Mouse (Mus musculus) T-helper 17 cell (primary cell): ENCODE measurements around the gene Sec62.

Experiments
- in situ Hi-C, 2 experiments: fragments of 300-600 bp; cut with MboI, MseI; formaldehyde crosslinking; loops; 1 replicate in 1 of 2; 2 replicates in 1 of 2; pipeline ENCODE4 v1.15.1; 2025; ENCODE audit warnings: high pct_unique_total_duplicates in 2 of 2

Gene Sec62

DNA sequence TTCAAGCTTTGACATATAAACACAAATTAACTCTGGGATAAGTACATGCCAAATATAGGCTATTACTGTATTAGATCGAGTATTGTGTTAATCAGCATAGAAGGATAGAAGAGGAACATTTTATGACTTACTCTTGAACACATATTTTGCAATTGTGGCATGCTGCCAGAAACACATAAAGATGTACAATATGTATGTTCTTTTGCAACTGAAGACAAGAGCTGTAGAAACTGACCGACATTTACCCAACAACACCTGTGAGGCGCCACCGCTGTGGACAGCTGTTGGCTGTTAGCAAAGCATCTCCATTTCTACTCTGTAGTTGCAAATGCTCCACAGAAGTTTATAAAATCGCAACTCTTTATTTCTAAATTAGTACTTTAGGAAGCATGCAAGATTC, 33.4 kb downstream of the Sec62 start:
- in situ Hi-C loops, result no loop called here

GRCm38 (mm10) chr3:30831848-30832606, 39.4 kb downstream of the Sec62 start:
- in situ Hi-C loops, result no loop called here

DNA sequence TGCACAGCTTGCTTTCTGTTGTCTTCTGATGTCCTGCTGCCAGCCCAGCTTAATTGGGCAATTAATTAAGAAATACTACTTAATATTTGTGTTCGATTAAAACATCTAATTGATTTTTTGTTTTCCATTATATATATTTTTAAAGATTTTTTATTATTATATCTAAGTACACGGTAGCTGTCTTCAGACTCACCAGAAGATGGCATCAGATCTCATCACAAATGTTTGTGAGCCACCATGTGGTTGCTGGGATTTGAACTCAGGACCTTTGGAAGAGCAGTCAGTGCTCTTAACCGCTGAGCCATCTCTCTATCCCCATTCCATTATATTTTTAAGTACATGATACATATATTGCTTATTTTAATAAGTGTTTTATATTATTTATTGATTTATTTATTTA, 40.6 kb downstream of the Sec62 start:
- in situ Hi-C loops, result no loop called here

DNA sequence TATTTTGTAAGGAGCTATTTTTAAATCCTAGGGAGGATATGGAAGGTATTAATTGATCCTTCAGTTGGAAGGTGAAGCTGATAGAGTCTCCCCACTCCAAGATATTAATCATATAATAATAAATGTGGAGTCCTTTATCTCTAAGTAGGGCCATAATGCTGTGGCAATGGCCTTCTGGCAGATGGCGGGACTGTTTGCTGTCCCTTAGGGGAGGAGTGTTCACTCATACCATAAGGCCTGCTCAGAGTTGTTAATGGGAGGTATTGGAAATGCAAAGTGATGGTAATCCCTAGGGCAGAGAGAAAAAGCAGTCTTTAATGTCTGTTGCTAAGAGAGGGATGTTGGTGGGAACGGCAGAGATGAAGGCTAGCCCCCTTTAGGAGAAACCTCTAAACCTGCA, 53.1 kb downstream of the Sec62 start:
- in situ Hi-C loops, result no loop called here

DNA sequence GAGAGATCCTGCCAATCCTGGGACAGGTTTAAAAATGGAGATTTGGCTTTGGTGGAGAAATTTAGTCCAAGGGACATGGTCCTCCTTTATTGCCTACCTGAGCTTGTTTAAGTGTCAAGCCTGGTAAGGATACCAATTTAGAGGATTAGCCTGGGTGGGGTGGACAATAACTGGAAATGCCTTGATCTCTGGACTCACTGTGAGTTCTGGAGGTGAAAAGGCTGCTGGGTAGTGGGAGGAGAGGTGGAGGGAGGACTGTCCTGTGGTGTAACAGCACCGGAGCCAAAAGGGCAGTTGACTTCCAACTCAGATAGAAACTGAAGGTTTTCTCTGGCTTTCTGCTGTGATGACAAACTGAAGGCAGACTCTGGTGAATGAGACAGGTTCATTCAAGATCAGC, 54.7 kb downstream of the Sec62 start:
- in situ Hi-C loops, result no loop called here

- in situ Hi-C loops, result loop anchor here in 1 of 2 experiments (10.0 kb wide), 1 partner anchor 283 kb away; no protein-coding TSS in a partner anchor
These were observed 58.7 kb downstream of the Sec62 start for GRCm38 (mm10) chr3:30851422-30851821.

DNA sequence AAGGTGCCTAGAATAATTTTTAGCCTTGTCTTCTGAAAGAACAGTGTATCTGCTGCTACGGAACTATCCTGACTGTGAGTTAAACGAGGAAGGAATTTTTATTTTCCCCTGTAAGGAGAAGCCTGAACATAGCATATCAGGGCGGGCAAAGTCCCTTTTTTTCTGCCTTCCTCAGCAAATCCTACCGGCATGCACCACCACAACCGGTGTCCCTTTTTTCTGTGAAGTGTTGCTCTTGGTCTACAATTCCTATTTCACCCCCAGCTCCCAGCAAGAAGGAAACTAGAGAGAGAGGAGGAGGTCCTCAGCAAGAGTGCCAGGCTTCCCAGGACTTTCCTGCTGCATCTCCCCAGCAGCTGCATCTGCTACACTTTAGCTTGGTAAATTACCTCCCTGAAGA, 60.9 kb downstream of the Sec62 start:
- in situ Hi-C loops, result loop anchor here in 1 of 2 experiments (10.0 kb wide), 1 partner anchor 281 kb away; no protein-coding TSS in a partner anchor

GRCm38 (mm10) chr3:30855604-30856458, 63.2 kb downstream of the Sec62 start, which contains the start of gene Gpr160:
Gpr160 (plus strand) TSS chr3:30855950.
- in situ Hi-C loops, result loop anchor here in 1 of 2 experiments (10.0 kb wide), 1 partner anchor 279 kb away; no protein-coding TSS in a partner anchor

GRCm38 (mm10) chr3:30859599-30859998, 66.9 kb downstream of the Sec62 start:
- in situ Hi-C loops, result loop anchor here in 1 of 2 experiments (10.0 kb wide), 1 partner anchor 275 kb away; no protein-coding TSS in a partner anchor

DNA sequence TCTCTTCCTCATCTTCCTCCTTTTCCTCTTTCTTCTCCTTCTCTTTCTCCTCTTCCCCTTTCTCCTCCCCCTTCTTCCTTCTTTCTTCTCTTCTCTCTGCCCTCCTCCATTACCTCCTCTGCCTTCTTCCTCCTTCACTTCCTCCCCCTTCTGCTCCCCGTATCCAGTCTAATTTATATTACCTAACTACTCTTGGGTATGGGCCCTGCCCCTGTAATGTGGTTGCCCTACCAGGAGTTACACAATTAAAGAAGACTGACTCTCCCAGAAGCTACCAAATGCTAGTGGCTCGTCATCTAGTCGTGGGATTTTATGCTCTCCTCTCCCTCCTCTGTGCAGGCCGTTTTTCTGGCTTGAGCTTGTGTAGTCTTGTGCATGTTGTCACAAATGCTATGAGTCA, 68.0 kb downstream of the Sec62 start:
- in situ Hi-C loops, result loop anchor here in 1 of 2 experiments (5.0 kb wide), 1 partner anchor 277 kb away; no protein-coding TSS in a partner anchor

DNA sequence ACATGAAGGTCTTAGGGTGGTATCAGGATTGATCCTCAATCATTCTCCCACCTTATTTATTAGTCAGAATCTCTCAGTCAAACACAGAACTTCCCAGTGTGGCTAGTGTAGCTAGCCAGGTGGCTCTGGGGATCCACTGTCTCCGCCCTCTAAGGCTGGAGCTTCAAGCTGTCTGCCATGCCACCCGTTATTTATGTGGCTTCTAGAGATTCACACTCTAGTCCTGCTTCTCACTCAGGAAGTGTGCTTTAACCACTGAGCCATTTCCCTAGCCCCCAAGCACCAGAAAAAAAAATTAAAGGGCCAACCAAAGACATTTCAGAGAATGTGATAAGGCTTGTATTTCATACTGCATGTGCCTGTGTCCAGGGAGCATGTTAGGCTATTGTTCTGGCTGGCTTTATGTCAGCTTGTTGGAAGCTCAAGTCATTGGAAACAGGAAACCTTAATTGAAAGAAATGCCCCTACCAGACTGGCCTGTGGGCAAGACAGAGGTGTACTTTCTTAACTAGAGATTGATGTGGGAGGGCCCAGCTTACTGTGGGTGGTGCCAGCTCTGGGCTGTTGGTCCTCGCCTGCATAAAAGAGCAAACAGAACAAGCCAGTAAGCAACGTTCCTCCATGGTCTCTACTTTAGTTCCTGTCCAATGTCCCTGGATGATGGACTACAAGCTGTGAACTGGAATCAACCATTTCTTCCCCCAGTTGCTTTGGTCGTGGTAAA, 71.2 kb downstream of the Sec62 start:
- in situ Hi-C loops, result loop anchor here in 1 of 2 experiments (5.0 kb wide), 1 partner anchor 273 kb away; no protein-coding TSS in a partner anchor

- in situ Hi-C loops, result loop anchor here in 1 of 2 experiments (5.0 kb wide), 1 partner anchor 273 kb away; no protein-coding TSS in a partner anchor
These were observed 72.0 kb downstream of the Sec62 start for GRCm38 (mm10) chr3:30864640-30865039.

GRCm38 (mm10) chr3:30868176-30868575, 75.5 kb downstream of the Sec62 start:
- in situ Hi-C loops, result no loop called here

GRCm38 (mm10) chr3:30868625-30869024, 76.0 kb downstream of the Sec62 start:
- in situ Hi-C loops, result no loop called here

DNA sequence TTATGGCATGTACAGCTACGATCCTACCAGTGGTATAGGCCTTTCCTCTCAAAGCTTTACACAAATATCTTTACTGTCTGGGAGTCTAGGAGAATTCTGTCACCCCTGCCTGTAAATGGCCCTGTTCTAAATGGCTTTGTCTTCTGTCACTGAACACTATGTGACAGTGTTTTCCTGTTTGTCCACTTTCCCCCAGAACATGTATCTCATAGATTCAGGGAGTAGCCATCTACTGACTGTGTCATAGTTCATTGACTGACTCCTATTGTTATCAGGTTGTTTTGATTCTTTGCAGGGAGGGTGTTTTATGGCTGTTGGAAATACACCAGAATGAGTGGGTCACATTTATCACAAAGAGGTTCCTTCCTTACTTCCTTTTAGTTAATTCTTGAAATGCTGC, 77.3 kb downstream of the Sec62 start:
- in situ Hi-C loops, result no loop called here
